Mouse (Mus musculus) spleen, adult 12 weeks (tissue): ENCODE data around the gene Ntan1.
A peak's percentile ranks its signal among the peaks of the same experiment; 100 is the strongest.
"Not testable (repeated sequence)": the region's sequence is repeated elsewhere in the genome, so short reads cannot be mapped to it uniquely, and the experiment has no call there.

Experiments used
- DNase-seq: peaks from one replicate; pipeline ENCODE4 v3.0.0; 2022; ENCODE audit warnings: low spot score

Ntan1 gene

GRCm38 (mm10) chr16:13818560-13819393 is at the start of gene Ntan1:
Gene Ntan1, plus strand, starts transcription at chr16:13818845.
- peak; percentile 96 for DNase-seq

- not testable (repeated sequence) for DNase-seq
Observed at GRCm38 (mm10) chr16:13771603-13772002, 47.0 kb upstream of the Ntan1 start.

GRCm38 (mm10) chr16:13772051-13772450 is 46.6 kb upstream of the Ntan1 start:
- DNase-seq = not testable (repeated sequence)

- DNase-seq = not testable (repeated sequence)
Observed at GRCm38 (mm10) chr16:13774011-13774410, 44.6 kb upstream of the Ntan1 start.

- DNase-seq = not testable (repeated sequence)
Observed at GRCm38 (mm10) chr16:13774651-13775050, 44.0 kb upstream of the Ntan1 start.

GRCm38 (mm10) chr16:13780353-13781036 is 38.1 kb upstream of the Ntan1 start, which contains the start of gene Rrn3:
Gene Rrn3, plus strand, starts transcription at chr16:13780708.
- DNase-seq = peak; percentile 79

- DNase-seq = no peak
Observed at GRCm38 (mm10) chr16:13781216-13781615, 37.4 kb upstream of the Ntan1 start.

- no peak for DNase-seq
Observed at GRCm38 (mm10) chr16:13785932-13786331, 32.7 kb upstream of the Ntan1 start.

GRCm38 (mm10) chr16:13793441-13793840 is 25.2 kb upstream of the Ntan1 start:
- not testable (repeated sequence) for DNase-seq

GRCm38 (mm10) chr16:13796746-13797175 is 21.9 kb upstream of the Ntan1 start:
- no peak for DNase-seq

- no peak for DNase-seq
Observed at GRCm38 (mm10) chr16:13801231-13801630, 17.4 kb upstream of the Ntan1 start.

- no peak for DNase-seq
Observed at GRCm38 (mm10) chr16:13804666-13805065, 14.0 kb upstream of the Ntan1 start.

GRCm38 (mm10) chr16:13807616-13808015 is 11.0 kb upstream of the Ntan1 start:
- DNase-seq = no peak

GRCm38 (mm10) chr16:13808410-13808809 is 10.2 kb upstream of the Ntan1 start:
- no peak for DNase-seq

GRCm38 (mm10) chr16:13812152-13812551 is 6.5 kb upstream of the Ntan1 start:
- no peak for DNase-seq

- DNase-seq = no peak
Observed at GRCm38 (mm10) chr16:13813200-13813599, 5.4 kb upstream of the Ntan1 start.

- no peak for DNase-seq
Observed at GRCm38 (mm10) chr16:13819394-13819743, 724 bp downstream of the Ntan1 start.

GRCm38 (mm10) chr16:13819806-13820500 is 1.3 kb downstream of the Ntan1 start:
- no peak for DNase-seq

GRCm38 (mm10) chr16:13820771-13821170 is 2.1 kb downstream of the Ntan1 start:
- DNase-seq = no peak

GRCm38 (mm10) chr16:13825781-13826490 is 7.3 kb downstream of the Ntan1 start:
- no peak for DNase-seq

GRCm38 (mm10) chr16:13826511-13826910 is 7.9 kb downstream of the Ntan1 start:
- no peak for DNase-seq

- DNase-seq = no peak
Observed at GRCm38 (mm10) chr16:13830444-13830843, 11.8 kb downstream of the Ntan1 start.
